Mouse (Mus musculus) midbrain, embryonic 11.5 days (tissue): ENCODE results near the gene Bad. TPM values are rescaled to one million over a fixed set of nuclear protein-coding genes. Genes with fewer than 3 reads are reported as not detected.
"Not testable (repeated sequence)": the region's sequence is repeated elsewhere in the genome, so short reads cannot be mapped to it uniquely, and the experiment has no call there.

Source experiments
- ATAC-seq: fragments of 200-750 bp; cut with Nextera tagmentation; 2 replicates; pipeline ENCODE4 v1.8.0; 2017; ENCODE audit warnings: moderate TSS enrichment, moderate library complexity; ENCODE audit not compliant: low FRiP score
- DNase-seq: peaks from one replicate; pipeline ENCODE4 v3.0.0; 2015; ENCODE audit warnings: low spot score; ENCODE audit errors: missing footprints
- H3K27ac ChIP-seq: fragments of 300-500 bp; sonication (generic); 2 replicates; pipeline ENCODE4 v1.5.1; 2014; ENCODE audit warnings: low read depth, low read length
- H3K27me3 ChIP-seq: fragments of 300-500 bp; sonication (generic); 2 replicates; pipeline ENCODE4 v1.6.1; 2014; ENCODE audit warnings: mild to moderate bottlenecking, low read length, moderate library complexity, mixed read lengths; ENCODE audit not compliant: control insufficient read depth, insufficient read depth
- H3K36me3 ChIP-seq: fragments of 300-500 bp; sonication (generic); 2 replicates; pipeline ENCODE4 v1.6.1; 2014; ENCODE audit warnings: mild to moderate bottlenecking, low read length, moderate library complexity, mixed read lengths; ENCODE audit not compliant: control insufficient read depth, insufficient read depth
- H3K4me1 ChIP-seq: fragments of 300-500 bp; sonication (generic); 2 replicates; pipeline ENCODE4 v1.6.1; 2014; ENCODE audit warnings: low read length; ENCODE audit not compliant: control insufficient read depth, insufficient read depth
- H3K4me2 ChIP-seq: fragments of 300-500 bp; sonication (generic); 2 replicates; pipeline ENCODE4 v1.6.1; 2014; ENCODE audit warnings: mild to moderate bottlenecking, moderate library complexity
- H3K4me3 ChIP-seq: fragments of 300-500 bp; sonication (generic); 2 replicates; pipeline ENCODE4 v1.5.1; 2014; ENCODE audit warnings: low read depth, low read length
- H3K9ac ChIP-seq: fragments of 300-500 bp; sonication (generic); 2 replicates; pipeline ENCODE4 v1.6.1; 2014; ENCODE audit warnings: low read length
- H3K9me3 ChIP-seq: fragments of 300-500 bp; sonication (generic); 2 replicates; pipeline ENCODE4 v1.6.1; 2016; ENCODE audit warnings: low read length; ENCODE audit not compliant: control insufficient read depth
- WGBS: fragments of 180-500 bp; shearing (Covaris S2); extraction: QIAGEN DNeasy Blood & Tissue Kit; methylation state at CpG from one replicate; pipeline ENCODE4 v1.1.7; 2014; 5-methylcytosine and 5-hydroxymethylcytosine counted together
- polyA plus RNA-seq: library from polyadenylated mRNA; unstranded; fragments of >200 nt; fragmentation: Nextera tagmentation; extraction: Ambion mirVana; gene quantifications from 2 replicates; pipeline ENCODE4 v1.2.1, GENCODE M21; 2014

The Bad gene
- polyA plus RNA-seq, 1 experiment from 2014 or later = 55.9 TPM

DNA sequence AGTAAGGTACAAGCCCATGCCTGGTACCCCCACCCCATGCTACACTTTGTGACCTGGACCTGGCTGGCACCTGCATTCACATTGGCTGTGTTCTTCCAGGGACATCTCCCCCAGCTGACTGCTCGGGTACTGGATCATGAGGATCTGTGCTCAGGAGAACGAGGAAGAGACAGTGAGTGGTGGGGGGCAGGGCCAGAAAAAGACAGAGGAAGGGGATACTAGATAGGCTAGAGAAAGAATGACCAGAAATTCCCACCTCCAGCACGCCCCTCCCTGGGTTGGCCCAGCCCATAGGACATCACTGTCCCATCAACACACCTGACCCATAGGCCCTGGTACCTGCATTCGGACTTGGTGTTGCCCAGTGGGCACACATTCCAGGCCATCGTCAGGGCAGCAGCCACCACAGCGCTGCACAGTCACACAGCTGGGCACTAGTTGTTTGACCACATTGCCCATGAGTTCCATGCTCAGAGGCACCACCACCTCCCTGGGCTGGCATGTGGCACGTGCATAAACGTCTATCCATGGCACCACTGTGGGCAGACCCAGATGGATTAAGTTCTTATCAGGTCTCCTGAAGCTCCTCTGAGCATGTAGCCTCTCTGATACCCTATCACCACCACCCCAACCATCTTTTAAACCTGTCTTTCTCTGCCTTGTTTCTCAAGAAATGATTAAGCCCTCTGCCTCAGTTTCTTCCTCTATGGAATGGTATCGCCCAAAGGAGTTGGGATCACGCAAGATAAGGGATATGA, 44.5 kb downstream of the Bad start:
- H3K4me1 ChIP-seq = peaks cover 16% of the 10 kb centered on the region
- no peaks in the 10 kb centered on the region for H3K9me3 ChIP-seq
- H3K4me3 ChIP-seq = peak overlapping the region; percentile 55
- H3K27ac ChIP-seq = no peak overlapping the region
- DNase-seq (no peak), ATAC-seq (no peak)
- WGBS = 76% methylated on average over 10 of the region's 10 CpGs
- peak overlapping the region; percentile 72 for H3K9ac ChIP-seq
- H3K27me3 ChIP-seq = no peaks in the 10 kb centered on the region
- peak overlapping the region; percentile 77 for H3K4me2 ChIP-seq
- peaks cover 2% of the 10 kb centered on the region; the same call in 1 of the 2 replicates for H3K36me3 ChIP-seq

DNA sequence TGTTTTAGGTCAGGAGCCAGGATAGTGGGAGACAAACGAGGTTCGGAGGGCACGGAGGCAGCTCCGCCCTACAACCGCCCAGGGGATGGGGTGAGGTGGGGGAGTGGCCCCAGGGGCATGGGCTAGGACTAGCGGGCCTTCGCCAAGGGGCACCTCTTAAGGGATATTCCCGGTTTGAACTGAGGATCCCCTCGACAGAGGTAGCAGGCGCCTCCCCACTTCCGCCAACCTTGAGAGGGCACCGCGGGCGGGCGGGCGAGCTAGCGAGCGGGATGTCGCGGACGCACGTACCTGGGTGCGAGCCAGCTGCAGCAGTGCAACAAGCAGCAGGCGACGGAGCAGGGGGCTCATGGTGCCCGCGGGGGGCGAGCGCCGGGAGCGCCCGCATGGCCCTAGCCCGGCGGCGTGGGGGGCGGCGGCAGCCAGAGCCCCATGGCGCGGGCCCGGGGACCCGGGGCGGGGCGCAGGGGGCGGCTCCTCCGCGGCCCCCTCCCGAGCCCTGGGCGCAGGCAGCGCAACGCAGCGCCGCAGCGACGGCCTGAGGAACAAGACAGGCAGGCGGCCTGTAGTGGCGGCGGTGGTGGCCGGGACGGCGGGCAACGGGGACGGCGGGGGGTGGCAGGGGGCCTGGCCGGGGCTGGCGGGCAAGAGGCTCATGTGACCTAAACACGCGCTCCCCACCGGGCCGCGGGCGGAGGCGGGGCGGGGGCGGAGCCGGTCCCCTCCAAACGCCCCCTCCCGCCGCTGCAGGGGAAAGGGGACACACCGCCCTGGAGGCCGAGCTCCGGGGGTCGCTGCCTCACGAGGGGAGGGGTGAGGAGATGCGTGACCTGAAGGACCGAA, 45.6 kb downstream of the Bad start, which contains the start of gene Vegfb:
Gene Vegfb, minus strand, starts transcription at position 591 of the 843 bp plus-strand sequence.
- Histone ChIP-seq H3K27me3 (no peaks in the 10 kb centered on the region), H3K4me1 (peaks cover 18% of the 10 kb centered on the region), H3K4me2 (peak within 1 kb of the TSS; percentile 77), H3K9me3 (no peaks in the 10 kb centered on the region), H3K4me3 (peak within 1 kb of the TSS; percentile 55), H3K9ac (peak within 1 kb of the TSS; percentile 72), H3K27ac (peak within 1 kb of the TSS; percentile 26; the same call in 1 of the 2 replicates), H3K36me3 (peaks cover 2% of the 10 kb centered on the region; the same call in 1 of the 2 replicates)
- peak; percentile 94 for DNase-seq
- under 1% methylated on average over 68 of the region's 85 CpGs for whole genome bisulfite sequencing
- ATAC-seq = peak; percentile 61

DNA sequence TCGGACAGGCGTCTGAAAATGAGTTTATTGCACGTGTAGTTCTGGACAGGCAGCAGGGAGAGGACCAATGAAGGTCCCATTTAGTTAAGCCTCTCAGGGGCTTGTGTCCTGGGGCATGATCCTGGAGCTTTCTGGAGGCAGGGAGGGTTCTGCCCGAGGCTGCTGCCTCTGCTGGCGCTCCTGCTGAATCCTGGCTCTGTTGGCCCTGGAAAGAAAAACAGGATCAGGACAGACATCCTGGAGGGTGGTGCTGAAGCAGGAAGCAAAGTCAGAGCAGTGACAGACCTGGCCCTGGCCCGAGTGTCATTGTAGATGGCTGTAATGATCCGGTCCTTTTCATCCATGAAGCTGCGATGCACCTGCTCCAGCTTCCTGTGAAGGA, 46.2 kb downstream of the Bad start:
- Histone ChIP-seq H3K9ac (peak overlapping the region; percentile 72), H3K4me2 (peak overlapping the region; percentile 77), H3K36me3 (no peaks in the 10 kb centered on the region; the same call in 1 of the 2 replicates), H3K4me1 (peaks cover 19% of the 10 kb centered on the region), H3K27me3 (no peaks in the 10 kb centered on the region), H3K27ac (peak overlapping the region; percentile 26; the same call in 1 of the 2 replicates), H3K9me3 (no peaks in the 10 kb centered on the region), H3K4me3 (peak overlapping the region; percentile 55)
- ATAC-seq = peak; percentile 25; the same call in 1 of the 2 replicates
- DNase-seq = no peak
- 5% methylated on average over 8 of the region's 8 CpGs for WGBS

DNA sequence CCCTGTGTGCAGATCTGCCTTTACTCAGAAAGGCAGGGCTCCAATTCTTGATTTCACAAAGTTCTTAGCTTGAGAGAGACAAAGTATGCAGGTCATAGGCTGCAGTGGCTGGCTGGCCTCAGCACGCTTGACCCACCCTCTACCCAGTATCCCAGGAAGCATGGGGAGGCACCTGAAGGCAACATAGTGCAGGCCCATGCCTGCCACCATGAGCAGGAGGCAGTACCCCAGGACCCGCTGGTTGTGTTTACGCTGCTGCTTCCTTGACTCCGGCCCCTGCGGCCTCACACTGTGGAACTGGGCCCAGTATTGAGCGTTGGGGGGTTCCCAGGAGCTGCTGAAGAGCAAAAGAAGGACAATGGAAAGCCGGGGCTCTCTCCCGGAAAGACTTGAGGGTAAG, 47.6 kb downstream of the Bad start:
- Histone ChIP-seq H3K4me1 (peaks cover 23% of the 10 kb centered on the region), H3K27ac (no peak overlapping the region), H3K27me3 (no peaks in the 10 kb centered on the region), H3K4me3 (no peak overlapping the region), H3K9me3 (no peaks in the 10 kb centered on the region), H3K36me3 (no peaks in the 10 kb centered on the region; the same call in 1 of the 2 replicates), H3K4me2 (no peak overlapping the region), H3K9ac (no peak overlapping the region)
- no peak for ATAC-seq
- no peak for DNase-seq
- 87% methylated on average over 8 of the region's 8 CpGs for WGBS

DNA sequence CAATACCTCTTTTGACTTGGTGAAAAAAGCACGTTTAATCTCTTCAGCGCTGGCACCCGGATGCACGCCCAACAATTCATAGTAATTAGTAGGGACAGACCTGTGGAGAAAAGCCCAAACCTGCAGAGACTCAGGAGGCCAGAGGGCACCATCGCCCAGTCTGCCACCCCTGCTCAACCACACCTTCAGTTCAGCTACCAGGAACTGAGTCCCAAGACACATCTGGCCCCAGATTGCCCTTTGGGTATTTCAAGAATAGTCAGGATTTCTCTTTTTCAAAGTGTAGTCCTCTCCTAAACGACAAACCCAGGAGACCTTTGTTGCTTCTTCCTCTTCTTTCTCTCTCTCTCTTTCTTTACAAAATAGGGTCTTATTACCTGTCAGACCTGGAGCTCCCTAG, 49.1 kb downstream of the Bad start:
- 90% methylated on average over 6 of the region's 6 CpGs for WGBS

DNA sequence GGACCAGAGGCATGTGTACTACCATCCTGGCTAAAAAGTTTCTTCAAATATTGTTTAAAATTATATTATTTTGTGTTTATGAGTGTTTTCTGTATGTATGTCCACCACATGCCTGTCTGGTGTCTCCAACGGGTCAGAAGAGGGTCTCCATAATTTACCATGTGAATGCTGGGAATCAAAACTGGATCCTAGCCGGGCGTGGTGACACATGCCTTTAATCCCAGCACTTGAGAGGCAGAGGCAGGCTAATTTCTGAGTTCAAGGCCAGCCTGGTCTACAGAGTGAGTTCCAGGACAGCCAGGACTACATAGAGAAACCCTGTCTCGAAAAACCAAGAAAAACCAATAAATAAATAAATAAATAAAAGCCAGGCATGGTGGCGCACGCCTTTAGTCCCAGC, 49.5 kb downstream of the Bad start:
- not testable (repeated sequence) for H3K36me3 ChIP-seq
- peaks cover 30% of the 10 kb centered on the region for H3K4me1 ChIP-seq
- 90% methylated on average over 6 of the region's 6 CpGs for WGBS

More for the DNA sequence above, 49.1 kb downstream of the Bad start:
- Histone ChIP-seq H3K4me3 (no peak overlapping the region), H3K27me3 (no peaks in the 10 kb centered on the region), H3K9me3 (no peaks in the 10 kb centered on the region), H3K9ac (no peak overlapping the region), H3K4me1 (peaks cover 30% of the 10 kb centered on the region), H3K4me2 (no peak overlapping the region), H3K36me3 (no peaks in the 10 kb centered on the region), H3K27ac (no peak overlapping the region)
- no peak for ATAC-seq
- DNase-seq = no peak

DNA sequence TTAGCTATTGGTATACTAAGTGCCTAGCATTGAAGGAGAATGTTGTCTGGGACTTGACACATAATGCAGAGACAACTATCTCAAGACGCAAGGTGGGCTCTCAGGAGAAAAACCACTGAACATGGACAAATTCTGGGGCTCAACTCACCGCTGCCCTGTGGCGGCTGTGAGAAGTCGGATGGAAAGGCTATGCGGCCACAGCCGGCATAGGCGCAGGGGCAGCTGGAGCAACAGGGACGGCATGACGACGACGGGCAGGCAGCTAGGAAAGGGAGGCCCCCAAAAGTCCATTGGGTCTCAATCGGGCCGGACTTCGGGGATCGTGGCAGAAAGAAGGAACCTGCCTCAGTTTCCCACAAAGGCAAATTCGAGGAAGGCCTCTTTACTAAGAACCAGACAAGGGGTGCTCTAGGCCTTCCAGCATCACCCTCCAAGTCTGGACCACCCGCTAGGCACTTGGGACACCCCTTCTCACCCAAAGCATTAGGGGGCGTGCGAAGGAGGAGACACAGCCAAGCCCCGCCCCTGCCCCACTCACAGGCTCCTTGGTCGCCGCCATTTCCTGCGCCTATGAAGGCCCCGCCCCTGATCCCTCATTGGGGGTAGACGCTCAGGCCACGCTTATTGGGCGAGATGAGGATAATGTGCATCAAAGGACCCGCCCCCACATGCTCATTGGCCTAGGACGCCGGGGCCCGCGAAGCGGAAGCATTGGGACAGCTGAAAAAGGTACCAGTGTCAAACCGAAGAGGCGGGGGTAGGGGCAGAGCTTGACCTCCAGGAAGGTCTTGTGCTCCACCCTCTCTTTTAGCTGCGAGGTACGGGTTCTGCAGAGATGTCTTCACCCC, 50.6 kb downstream of the Bad start, which contains the start of gene Dnajc4:
Gene Dnajc4, minus strand, starts transcription at position 562 of the 848 bp plus-strand sequence.
- Histone ChIP-seq H3K36me3 (no peaks in the 10 kb centered on the region), H3K4me2 (peak within 1 kb of the TSS; percentile 93), H3K27ac (no peak within 1 kb of the TSS), H3K9me3 (no peaks in the 10 kb centered on the region), H3K4me3 (peak within 1 kb of the TSS; percentile 52), H3K4me1 (peaks cover 27% of the 10 kb centered on the region), H3K9ac (peak within 1 kb of the TSS; percentile 72), H3K27me3 (no peaks in the 10 kb centered on the region)
- 1% methylated on average over 37 of the region's 37 CpGs for WGBS
- ATAC-seq = peak; percentile 95
- DNase-seq = peak; percentile 98

More for the DNA sequence above, 49.5 kb downstream of the Bad start:
- DNase-seq, H3K9ac ChIP-seq, ATAC-seq, H3K9me3 ChIP-seq, H3K4me2 ChIP-seq, H3K4me3 ChIP-seq, H3K27ac ChIP-seq, H3K27me3 ChIP-seq: not testable (repeated sequence)

DNA sequence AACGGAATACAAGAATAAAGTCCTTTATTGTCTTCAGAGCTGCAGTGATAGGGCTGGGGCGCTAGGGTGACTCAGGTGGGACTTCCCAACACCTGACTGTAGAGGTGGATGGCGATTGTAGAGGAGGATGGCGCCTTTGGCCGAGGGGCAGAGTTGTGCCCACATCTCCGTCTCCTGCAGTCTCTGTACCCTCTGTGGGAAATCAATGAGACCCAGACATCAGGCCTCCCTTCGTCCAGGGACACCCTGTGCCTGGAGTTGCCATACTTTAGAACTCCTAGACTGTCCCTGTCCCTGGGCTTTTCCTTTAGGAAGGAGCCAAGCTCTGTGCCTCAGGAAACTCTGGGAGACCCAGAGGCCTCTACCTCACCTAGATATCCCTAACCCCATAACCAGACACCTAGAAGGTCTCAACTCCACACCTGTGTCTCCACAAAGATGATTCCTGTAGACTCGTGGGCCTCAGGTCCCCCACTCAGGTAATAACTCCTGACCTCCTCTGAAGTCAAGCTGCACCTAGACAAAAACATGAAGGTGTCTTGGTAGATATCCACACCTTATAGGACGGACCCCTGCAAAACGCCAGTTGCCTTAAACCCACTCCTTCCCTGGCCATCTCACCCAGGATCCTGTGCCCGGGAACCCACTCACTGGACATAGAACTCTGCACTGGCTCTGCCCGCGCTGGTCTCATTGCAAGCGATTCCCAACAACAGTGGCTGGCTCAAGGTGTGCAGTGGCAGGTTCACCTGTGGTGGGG, 51.5 kb downstream of the Bad start:
- H3K4me2 ChIP-seq = peak overlapping the region; percentile 93
- no peaks in the 10 kb centered on the region for H3K36me3 ChIP-seq
- H3K27me3 ChIP-seq = no peaks in the 10 kb centered on the region
- 61% methylated on average over 14 of the region's 14 CpGs for whole genome bisulfite sequencing
- ATAC-seq (no peak), DNase-seq (no peak)
- no peak overlapping the region for H3K27ac ChIP-seq
- peak overlapping the region; percentile 52 for H3K4me3 ChIP-seq
- peak overlapping the region; percentile 41 for H3K9ac ChIP-seq
- H3K9me3 ChIP-seq = no peaks in the 10 kb centered on the region
- peaks cover 22% of the 10 kb centered on the region for H3K4me1 ChIP-seq
